Mouse (Mus musculus) kidney, postnatal 10 days (tissue): ENCODE results near the gene Tnfrsf21.

Experiments
- DNase-seq: peaks from one replicate; pipeline ENCODE4 v3.0.0; 2021; ENCODE audit warnings: mixed read lengths

Gene Tnfrsf21

GRCm38 (mm10) chr17:43081225-43081624, 64.9 kb downstream of the Tnfrsf21 start:
- DNase-seq, result no peak

DNA sequence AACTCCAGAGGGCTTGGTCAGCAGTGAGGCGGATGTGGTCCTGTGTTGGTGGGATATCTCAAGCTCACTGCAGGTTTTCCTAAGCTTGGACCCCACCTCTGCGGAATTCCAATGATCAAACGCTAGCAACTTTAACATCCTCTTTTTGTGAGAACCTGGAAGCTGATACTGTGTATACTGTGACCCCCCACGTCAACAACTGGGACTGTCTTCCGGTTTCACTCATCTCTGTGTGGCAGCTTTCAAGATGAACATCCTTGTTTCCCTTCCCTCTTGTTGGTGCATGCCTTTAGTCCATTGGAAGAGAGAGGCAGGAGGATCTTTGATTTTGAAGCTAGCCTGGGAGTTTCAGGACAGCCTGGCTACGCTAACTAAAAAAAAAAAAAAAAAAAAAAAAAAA, 73.1 kb downstream of the Tnfrsf21 start:
- no peak for DNase-seq

DNA sequence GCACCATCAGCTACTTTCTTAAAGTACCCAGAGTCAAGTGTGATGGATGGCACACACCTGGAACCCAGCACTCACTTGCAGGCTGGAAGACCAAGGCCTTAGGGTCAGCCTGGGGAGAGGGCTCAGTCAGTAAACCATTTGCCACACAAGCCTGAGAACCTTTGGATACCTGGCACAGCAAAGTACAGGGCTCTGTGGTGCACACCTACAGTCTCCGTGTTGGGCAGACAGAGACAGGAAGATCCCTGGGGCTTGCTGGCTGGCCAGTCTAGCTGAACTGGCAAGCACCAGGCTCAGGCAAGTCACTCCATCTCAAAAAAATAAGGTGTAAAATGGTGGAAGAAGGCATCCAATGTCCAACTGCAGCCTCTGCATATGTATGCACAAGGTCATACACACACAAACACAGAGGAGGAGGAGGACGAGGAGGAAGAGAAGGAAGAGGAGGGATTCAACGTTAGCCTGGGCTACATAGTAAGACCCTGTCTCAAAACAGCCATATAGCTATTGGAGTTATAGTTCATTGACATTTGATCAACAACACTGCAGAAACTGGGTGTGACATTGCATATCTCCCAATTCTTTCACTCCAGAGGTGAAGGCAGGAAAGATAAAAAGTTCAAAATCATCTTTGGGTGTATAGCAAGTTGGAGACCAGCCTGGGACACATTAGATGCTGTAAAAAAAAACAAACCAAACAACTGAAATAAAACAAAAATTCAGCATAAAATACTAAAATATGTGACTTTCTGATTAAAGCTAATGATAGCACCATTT, 74.8 kb downstream of the Tnfrsf21 start:
- DNase-seq, result no peak

DNA sequence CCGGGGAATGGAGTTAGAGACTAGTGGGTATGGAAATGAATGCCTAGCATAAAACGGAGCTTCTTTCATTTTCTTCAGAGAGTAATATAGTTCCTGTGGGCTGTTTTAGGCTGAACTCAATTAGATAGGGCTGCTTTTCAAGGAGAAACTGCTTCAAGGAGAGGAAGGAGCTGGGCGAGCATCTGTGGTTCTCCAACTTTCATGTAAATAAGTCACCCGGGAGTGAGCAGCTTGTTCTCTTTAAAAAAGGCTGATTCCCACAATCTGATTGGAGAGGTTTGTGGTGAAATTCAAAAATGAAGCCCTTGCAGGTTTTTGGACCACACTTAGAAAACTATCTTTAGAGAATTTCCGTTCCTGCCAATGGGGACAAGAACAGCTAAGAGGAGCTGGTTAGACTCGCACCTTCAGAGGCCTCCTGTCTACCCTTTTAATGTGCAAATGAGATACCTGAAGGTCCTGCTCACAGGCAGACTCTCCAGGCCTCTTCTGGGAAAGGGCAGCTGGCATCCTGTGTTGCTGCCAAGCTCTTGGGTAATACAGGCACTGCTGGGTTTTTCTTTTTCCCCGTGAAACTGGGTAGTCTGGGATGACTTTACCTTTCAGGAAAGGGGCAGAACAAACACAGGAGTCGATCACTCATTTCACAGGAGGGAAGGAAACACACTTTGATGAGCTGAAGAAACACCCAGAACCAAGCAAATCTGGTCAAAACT, 76.1 kb downstream of the Tnfrsf21 start:
- DNase-seq, result no peak

DNA sequence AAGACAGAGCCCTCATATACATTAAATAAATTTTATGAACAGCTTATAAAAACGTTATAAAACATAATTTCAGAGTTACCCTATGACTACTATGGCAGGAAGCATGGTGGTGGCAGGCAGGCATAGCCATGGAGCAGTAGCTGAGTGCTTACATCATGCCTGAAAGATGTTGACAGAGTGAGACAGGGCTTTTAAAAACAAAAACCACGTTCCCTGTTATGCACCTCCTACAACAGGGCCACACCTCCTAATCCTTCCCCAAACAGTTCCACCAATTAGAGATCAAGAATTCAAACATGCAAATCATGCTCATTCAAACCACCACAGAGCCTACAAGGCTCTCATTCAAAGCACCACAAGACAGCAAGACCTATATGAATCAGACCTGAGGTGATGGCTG, 77.9 kb downstream of the Tnfrsf21 start:
- DNase-seq, result no peak

DNA sequence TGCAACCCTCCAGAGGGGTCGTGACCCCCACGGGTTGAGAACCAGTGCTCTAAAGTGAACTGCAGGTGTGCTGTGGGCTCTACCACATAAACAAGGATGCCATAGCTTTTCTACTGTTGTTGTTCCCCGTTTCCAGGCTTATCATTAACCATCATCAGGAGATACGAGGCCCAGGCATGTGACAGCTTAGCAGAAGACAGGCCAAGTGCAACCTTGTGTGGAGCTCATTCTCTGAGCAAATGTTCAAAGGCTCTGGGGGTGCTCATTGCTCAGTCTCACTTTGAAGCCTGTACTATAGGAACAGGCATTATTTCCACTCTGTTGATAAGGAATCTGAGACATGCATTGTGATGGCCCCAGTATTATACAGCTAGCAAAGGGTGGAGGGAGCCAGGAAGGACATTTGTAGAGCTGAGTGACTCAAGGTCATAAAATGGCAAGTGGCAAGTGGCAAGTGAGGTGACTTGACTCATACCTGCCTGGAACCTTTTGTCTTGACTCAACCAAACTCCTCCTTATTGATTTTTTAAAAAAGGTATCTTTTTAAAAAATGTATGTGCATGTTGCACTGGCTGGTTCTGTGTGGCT, 80.8 kb downstream of the Tnfrsf21 start:
- DNase-seq, result no peak

DNA sequence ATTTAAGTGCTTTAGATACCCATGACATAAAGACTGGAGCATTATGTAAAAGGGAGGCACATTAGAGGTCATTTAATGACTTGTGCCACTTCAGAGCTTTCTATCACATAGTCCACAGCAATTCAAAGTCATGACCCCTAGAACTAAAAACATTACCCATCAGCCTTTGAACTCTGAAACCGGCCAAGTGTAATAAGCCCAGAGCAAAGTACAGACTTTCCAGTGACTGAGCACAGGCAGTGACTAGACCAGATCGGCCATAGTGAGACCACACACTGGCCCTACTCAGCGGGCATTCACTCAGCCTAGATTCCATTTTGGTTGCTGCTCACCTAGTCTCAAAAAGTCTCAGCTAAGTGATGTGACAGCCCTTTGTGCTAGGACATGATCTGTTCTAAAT, 89.8 kb downstream of the Tnfrsf21 start:
- peak; percentile 41 for DNase-seq

- no peak for DNase-seq
Observed at GRCm38 (mm10) chr17:43107338-43107737, 91.0 kb downstream of the Tnfrsf21 start.

- peak; percentile 52 for DNase-seq
Observed at GRCm38 (mm10) chr17:43109501-43109900, 93.1 kb downstream of the Tnfrsf21 start.

DNA sequence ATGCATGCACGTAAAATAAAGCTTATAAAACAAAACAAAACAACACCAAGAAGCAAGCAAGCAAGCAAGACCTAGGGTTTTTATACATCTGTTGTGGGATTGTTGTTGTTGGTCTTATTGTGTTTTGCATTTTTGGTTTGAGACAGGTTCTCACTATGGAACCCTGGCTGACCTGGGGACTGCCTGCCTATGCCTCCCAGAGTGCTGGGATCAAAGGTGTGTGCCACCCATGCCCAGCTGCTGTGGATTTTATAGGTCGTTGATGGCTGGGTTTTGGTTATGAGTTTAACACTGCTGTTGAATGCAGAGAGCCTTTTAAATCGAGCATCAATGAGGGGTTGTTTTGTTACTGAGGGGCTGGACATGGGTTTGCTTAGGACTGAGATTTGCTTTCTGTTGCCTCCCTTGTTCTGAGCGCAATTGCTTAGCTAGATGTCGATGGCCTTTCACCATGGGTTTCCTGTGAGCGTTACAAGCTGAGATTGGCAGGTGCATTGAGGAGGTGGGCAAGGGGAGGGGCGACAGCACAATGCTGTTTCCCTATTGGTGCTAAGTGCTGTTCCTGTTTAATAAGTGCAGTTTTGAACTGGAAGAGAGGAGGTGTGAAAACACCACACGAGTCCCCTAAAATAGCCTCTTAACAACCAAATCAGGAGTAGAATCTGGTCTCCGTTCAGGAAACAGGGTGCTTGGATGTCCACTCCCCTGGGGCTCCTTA, 94.0 kb downstream of the Tnfrsf21 start:
- no peak for DNase-seq

DNA sequence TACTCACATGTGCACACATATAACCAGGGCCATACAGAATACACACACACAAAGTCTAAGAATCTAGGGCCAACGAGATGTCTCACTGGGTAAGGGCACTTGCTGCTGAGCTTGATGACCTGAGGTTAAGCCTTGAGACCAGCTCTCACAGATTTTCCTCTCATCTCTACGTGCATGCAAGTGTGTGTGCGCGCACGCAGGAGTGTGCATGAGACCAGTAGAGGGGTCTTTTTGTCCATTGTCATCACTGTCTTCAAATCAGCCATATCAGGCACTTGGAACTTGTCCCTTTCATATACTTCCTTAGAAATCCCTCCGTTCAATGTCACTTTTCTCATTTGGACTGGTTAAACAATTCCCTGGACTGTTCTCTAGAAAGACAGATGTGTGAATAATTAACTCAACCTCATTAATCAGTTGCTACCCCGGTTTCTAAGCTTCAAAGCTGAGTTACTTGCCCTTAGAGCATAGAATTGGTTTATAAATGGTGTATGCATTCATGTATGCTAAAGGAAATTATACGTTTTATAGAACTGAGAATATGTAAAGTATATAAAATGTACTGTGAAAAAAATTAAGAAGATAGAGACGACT, 97.1 kb downstream of the Tnfrsf21 start:
- DNase-seq, result no peak

GRCm38 (mm10) chr17:43114086-43114581, 97.8 kb downstream of the Tnfrsf21 start:
- DNase-seq, result no peak

GRCm38 (mm10) chr17:43114926-43115325, 98.6 kb downstream of the Tnfrsf21 start:
- DNase-seq, result no peak

DNA sequence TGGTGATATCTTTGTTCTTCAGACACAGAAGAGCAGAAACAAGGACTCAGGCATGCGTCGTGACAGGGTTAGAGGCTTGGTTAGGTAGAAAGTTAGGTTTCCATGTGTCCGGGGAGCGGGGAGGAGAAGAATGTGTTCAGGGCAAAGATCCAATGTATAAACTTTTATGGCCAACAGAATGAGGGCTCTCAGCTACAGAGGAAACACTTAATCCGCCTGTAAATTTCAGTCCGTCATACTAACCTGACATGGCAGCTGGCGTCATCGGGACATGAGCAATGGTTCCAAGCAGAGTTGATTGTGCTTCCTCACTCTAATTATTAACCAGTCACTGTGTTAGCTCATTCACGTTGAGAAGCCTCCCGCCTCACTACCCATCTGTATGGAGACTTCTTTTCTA, 100.4 kb downstream of the Tnfrsf21 start:
- peak; percentile 46 for DNase-seq

DNA sequence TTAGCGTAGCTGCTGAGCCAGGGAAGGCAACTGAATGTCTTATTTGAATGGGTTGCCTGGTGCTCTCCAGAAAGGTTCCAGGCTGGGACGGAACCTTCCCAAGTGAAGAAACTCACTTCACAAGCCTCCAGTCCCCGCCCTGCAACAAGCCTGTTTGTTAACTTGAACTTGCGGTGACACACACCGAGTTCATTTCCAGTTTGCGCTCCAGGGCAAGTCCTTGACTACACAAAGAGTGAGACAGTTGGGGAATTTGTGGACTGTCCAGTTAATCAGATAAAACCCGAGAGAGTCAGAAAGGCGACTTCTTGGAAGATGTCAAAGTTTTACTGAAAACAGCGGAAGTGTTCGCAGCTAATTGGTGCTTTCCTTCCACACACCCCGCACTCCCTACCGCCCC, 103.1 kb downstream of the Tnfrsf21 start:
- DNase-seq, result peak; percentile 20

DNA sequence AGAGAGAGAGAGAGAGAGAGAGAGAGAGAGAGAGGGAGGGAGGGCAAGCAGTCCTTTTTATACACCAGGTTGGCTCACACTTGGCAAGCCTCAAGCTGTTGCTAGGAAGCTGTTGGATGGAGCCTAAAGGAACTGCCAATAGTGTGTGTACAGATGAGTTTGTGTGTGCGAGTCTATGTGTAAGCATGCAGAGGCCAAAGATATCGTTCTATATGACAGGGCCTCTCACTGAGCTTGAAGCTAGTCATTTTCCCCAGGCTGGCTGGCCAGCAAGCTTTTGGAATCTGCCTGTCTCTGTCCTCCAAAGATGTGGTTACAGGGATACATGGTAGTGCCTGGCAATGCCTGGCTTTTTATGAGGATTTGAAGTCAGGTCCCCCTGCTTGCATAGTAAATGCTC, 104.7 kb downstream of the Tnfrsf21 start:
- no peak for DNase-seq

- no peak for DNase-seq
Observed at GRCm38 (mm10) chr17:43128305-43128704, 112.0 kb downstream of the Tnfrsf21 start.

- no peak for DNase-seq
Observed at GRCm38 (mm10) chr17:43128908-43129533, 112.7 kb downstream of the Tnfrsf21 start.

GRCm38 (mm10) chr17:43130115-43130869, 113.9 kb downstream of the Tnfrsf21 start:
- no peak for DNase-seq

- DNase-seq, result no peak
Observed at GRCm38 (mm10) chr17:43130870-43131264, 114.5 kb downstream of the Tnfrsf21 start.

DNA sequence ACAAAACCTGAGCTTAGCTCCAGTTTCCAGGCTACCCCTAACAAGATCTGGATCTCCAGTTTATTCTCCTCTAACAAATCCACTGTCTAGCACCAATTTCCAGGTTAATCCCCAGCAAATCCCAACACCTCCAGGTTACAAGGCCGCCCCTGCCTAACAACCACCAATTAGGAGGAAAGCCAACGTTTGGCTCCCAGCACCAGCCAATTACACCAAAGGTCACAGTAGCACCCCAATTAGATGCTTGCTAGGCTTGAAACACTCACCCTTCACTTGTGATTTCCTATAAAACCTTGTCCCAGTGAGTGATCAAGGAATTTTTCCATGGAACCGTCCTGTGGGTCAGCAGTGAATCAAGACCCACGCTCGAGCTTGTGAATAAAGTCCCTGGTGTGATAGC, 116.1 kb downstream of the Tnfrsf21 start:
- DNase-seq, result no peak
